Mouse (Mus musculus) lung, postnatal 0 days (tissue): ENCODE results near the gene Sf3b3. TPM values are rescaled to one million over a fixed set of nuclear protein-coding genes. Genes with fewer than 3 reads are reported as not detected.

Experiments used
- ATAC-seq: fragments of 200-750 bp; cut with Nextera tagmentation; 2 replicates; pipeline ENCODE4 v1.8.0; 2017; ENCODE audit warnings: moderate library complexity
- DNase-seq: peaks from one replicate; pipeline ENCODE4 v3.0.0-alpha.2; 2016; ENCODE audit warnings: low spot score
- H3K27ac ChIP-seq: fragments of 300-500 bp; sonication (generic); 2 replicates; pipeline ENCODE4 v1.5.1; 2014; ENCODE audit warnings: antibody characterized with exemption, mild to moderate bottlenecking, low read length, mixed read lengths
- H3K27me3 ChIP-seq: fragments of 300-500 bp; sonication (generic); replicated peaks from 2 replicates; pipeline ENCODE4 v1.6.1; 2014; ENCODE audit warnings: low read length, mixed read lengths; ENCODE audit not compliant: insufficient read depth
- H3K36me3 ChIP-seq: fragments of 300-500 bp; sonication (generic); 2 replicates; pipeline ENCODE4 v1.6.1; 2014; ENCODE audit warnings: low read length, mixed read lengths; ENCODE audit not compliant: insufficient read depth
- H3K4me1 ChIP-seq: fragments of 300-500 bp; sonication (generic); 2 replicates; pipeline ENCODE4 v1.6.1; 2014; ENCODE audit warnings: antibody characterized with exemption, low read depth, low read length, mixed read lengths; ENCODE audit not compliant: insufficient read depth
- H3K4me2 ChIP-seq: fragments of 300-500 bp; sonication (generic); replicated peaks from 2 replicates; pipeline ENCODE4 v1.6.1; 2014; ENCODE audit warnings: low read depth, mild to moderate bottlenecking, low read length, moderate library complexity, mixed read lengths
- H3K4me3 ChIP-seq: fragments of 300-500 bp; sonication (generic); 2 replicates; pipeline ENCODE4 v1.5.1; 2014; ENCODE audit warnings: low read depth, low read length
- H3K9ac ChIP-seq: fragments of 300-500 bp; sonication (generic); replicated peaks from 2 replicates; pipeline ENCODE4 v1.6.1; 2014; ENCODE audit warnings: low read depth, mild to moderate bottlenecking
- H3K9me3 ChIP-seq: fragments of 300-500 bp; sonication (generic); 2 replicates; pipeline ENCODE4 v1.6.1; 2016; ENCODE audit warnings: low read length, mixed read lengths
- CTCF ChIP-seq: IDR thresholded peaks from 2 replicates; pipeline ENCODE4 v1.5.1; 2016; ENCODE audit warnings: antibody characterized with exemption, mild to moderate bottlenecking
- EP300 ChIP-seq: IDR thresholded peaks from 2 replicates; pipeline ENCODE4 v1.6.1; 2016; ENCODE audit warnings: antibody characterized with exemption, mild to moderate bottlenecking, control low read depth
- WGBS: fragments of 180-500 bp; shearing (Covaris S2); extraction: QIAGEN DNeasy Blood & Tissue Kit; methylation state at CpG from one replicate; pipeline ENCODE4 v1.1.7; 2014; 5-methylcytosine and 5-hydroxymethylcytosine counted together
- polyA plus RNA-seq: library from polyadenylated mRNA; unstranded; fragments of >200 nt; fragmentation: Nextera tagmentation; extraction: Ambion mirVana; gene quantifications from 2 replicates; pipeline ENCODE4 v1.2.1, GENCODE M21; 2015

Gene Sf3b3
- polyA plus RNA-seq, 1 experiment from 2014 or later, result 41.1 TPM

DNA sequence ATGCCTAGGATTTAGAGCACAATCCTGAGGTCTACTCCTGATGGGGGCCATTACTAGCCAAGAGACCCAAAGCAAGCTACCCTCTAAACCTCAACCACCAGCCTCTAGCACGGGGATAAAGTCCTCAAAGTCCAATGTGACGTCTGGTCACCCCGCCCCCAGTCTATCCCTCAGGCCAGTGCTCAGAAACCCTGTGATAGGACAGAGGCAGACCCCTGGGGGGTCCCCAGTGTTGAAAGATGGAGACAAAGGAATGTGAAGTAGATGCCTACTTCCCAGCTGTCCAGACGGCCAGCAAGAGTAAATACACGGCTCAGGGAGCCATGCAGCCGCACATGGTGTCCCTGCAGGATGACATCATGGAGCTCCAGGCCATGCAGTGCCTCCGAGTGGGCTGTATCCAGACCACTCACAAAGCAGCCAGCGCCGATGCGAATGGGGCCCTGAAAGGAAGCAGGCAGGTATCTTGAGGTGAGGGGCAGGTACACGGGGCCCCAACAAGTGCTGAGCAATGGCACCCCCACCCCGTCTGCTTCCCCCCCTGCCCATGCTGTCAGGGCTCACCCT, 43.4 kb upstream of the Sf3b3 start:
- WGBS, result 52% methylated on average over 12 of the region's 12 CpGs
- no peak overlapping the region for H3K4me2 ChIP-seq
- H3K4me3 ChIP-seq, result no peak overlapping the region
- no peak for ATAC-seq
- H3K9ac ChIP-seq, result no peak overlapping the region
- TF ChIP-seq EP300, result no peak
- no peak for TF ChIP-seq CTCF
- H3K36me3 ChIP-seq, result 0 out of 2 replicates have a peak, but pooled peaks cover 11% of the 10 kb centered on the region
- no peaks in the 10 kb centered on the region for H3K9me3 ChIP-seq
- no peak overlapping the region for H3K27ac ChIP-seq
- no peak for DNase-seq
- no peaks in the 10 kb centered on the region for H3K4me1 ChIP-seq
- H3K27me3 ChIP-seq, result no peaks in the 10 kb centered on the region

DNA sequence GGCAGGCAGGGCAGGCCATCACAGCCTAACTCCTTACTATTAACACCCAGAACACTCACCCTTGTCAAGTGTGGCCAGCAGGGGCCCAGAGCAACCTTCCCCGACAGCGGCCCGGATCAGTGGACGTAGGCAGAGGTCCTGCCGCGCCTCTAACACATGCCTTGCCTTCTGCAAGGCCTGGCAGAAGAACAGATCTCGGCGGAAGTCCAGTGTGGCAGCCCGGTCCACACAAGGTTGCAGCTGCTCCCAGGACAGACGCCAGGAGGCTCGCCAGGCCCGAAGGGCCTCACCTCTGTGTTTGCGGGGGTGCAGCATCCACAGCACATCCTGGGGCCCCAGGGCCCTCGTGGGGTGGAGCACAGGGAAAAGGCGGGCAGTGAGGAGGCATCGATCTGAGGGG, 42.3 kb upstream of the Sf3b3 start:
- no peak overlapping the region for H3K4me2 ChIP-seq
- H3K27ac ChIP-seq, result no peak overlapping the region
- WGBS, result 84% methylated on average over 16 of the region's 16 CpGs
- H3K9me3 ChIP-seq, result no peaks in the 10 kb centered on the region
- H3K9ac ChIP-seq, result no peak overlapping the region
- H3K4me3 ChIP-seq, result no peak overlapping the region
- no peak for ATAC-seq
- no peak for TF ChIP-seq CTCF
- no peak for TF ChIP-seq EP300
- no peaks in the 10 kb centered on the region for H3K4me1 ChIP-seq
- DNase-seq, result no peak
- H3K36me3 ChIP-seq, result peaks cover 11% of the 10 kb centered on the region; the same call in 1 of the 2 replicates
- no peaks in the 10 kb centered on the region for H3K27me3 ChIP-seq

DNA sequence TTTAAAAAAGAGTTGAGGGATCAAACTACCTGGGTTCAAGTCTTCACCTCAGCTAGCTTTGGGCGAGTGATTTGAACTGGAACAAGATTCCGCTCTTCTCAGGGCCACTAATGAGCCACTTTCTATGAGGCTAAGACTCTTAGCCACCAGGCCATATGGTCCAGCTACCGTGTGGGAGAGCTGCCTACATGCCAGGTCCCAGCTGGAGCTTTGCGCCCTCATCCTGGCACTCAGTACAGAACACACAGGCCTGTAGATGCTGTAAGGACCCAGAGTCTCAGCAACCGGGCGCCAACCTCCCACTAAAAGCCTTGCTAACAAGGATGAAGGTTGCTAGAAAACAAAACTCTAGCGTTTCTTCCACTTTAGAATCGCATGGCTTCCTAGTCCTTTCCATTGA, 41.9 kb upstream of the Sf3b3 start:
- Histone ChIP-seq H3K9ac (no peak overlapping the region), H3K27ac (no peak overlapping the region), H3K4me2 (no peak overlapping the region), H3K27me3 (no peaks in the 10 kb centered on the region), H3K4me1 (no peaks in the 10 kb centered on the region), H3K9me3 (no peaks in the 10 kb centered on the region), H3K36me3 (peaks cover 15% of the 10 kb centered on the region; the same call in 1 of the 2 replicates), H3K4me3 (no peak overlapping the region)
- WGBS, result 90% methylated on average over 8 of the region's 8 CpGs
- no peak for DNase-seq
- ATAC-seq, result no peak
- TF ChIP-seq EP300 (no peak), CTCF (no peak)

DNA sequence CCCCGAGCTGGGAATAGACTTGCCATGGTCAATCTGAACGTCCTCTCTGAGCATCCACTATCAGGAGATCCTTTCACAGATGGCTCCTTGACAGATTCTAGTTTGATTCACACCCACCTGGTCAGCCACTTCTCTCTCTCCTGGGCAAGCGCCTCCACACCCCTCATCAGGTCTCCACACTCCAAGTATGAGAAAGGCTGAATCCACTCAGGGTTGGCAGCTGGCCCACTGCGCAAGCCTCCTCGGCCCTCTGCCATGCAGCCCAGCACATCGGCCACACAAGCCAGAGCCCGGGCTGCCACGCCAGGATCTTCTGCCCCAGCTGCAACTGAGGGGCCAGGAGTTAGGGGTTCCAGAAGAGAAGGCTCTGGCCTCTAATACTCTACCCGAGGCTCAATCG, 41.0 kb upstream of the Sf3b3 start:
- Histone ChIP-seq H3K27ac (no peak overlapping the region), H3K4me1 (no peaks in the 10 kb centered on the region), H3K9ac (no peak overlapping the region), H3K4me2 (no peak overlapping the region), H3K36me3 (peaks cover 24% of the 10 kb centered on the region; the same call in 1 of the 2 replicates), H3K27me3 (no peaks in the 10 kb centered on the region), H3K9me3 (no peaks in the 10 kb centered on the region), H3K4me3 (no peak overlapping the region)
- TF ChIP-seq CTCF (no peak), EP300 (no peak)
- no peak for DNase-seq
- ATAC-seq, result no peak
- WGBS, result 86% methylated on average over 10 of the region's 10 CpGs

DNA sequence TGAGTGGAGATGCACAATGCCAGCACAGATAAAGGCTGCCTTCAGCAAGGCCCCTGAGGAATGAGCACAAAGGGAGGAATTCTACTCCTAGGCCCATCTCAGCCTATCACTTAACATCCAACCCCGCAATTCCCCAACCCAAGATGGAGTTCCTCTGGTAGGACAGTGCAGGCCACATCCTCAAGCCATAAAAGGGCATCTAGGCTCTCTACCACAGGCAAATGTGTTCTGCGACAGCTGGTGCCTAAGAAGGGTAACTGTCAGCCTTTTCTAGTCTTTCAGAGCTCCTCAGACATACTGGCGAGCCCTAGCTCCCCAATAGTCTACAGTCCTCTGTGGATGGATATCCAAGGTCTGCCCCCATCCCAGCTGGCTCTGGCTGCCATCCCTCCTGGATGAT, 40.0 kb upstream of the Sf3b3 start:
- Histone ChIP-seq H3K27me3 (no peaks in the 10 kb centered on the region), H3K36me3 (peaks cover 32% of the 10 kb centered on the region), H3K27ac (no peak overlapping the region), H3K9ac (no peak overlapping the region), H3K9me3 (no peaks in the 10 kb centered on the region), H3K4me3 (no peak overlapping the region), H3K4me2 (no peak overlapping the region), H3K4me1 (no peaks in the 10 kb centered on the region)
- DNase-seq (no peak), ATAC-seq (no peak)
- 79% methylated on average over 3 of the region's 3 CpGs for whole genome bisulfite sequencing
- no peak for TF ChIP-seq CTCF
- TF ChIP-seq EP300, result no peak

DNA sequence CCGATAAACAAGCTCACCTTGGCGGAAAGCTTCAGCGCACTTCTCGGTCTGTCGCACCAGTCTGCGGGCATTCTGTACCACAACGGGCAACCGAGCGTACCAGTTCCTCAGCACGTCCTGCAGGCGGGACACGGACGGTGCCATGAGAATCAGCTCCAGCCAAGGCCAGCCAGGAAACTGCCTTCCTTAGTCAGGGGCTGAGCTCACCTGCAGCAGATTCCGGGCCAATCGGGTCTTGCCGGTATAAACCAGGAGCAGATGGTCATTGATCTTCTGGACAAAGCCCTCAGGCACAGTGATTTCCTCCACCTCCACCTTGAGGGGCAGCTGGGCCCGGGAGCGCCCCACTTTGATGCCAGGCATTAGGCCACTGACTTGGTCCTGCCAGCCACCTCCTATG, 37.2 kb upstream of the Sf3b3 start:
- no peak for DNase-seq
- H3K4me2 ChIP-seq, result no peak overlapping the region
- H3K4me3 ChIP-seq, result no peak overlapping the region
- H3K9me3 ChIP-seq, result no peaks in the 10 kb centered on the region
- TF ChIP-seq CTCF, result no peak
- no peak for TF ChIP-seq EP300
- H3K27ac ChIP-seq, result no peak overlapping the region
- H3K36me3 ChIP-seq, result peaks cover 49% of the 10 kb centered on the region
- no peaks in the 10 kb centered on the region for H3K4me1 ChIP-seq
- WGBS, result 95% methylated on average over 18 of the region's 18 CpGs
- ATAC-seq, result no peak
- H3K27me3 ChIP-seq, result no peaks in the 10 kb centered on the region
- no peak overlapping the region for H3K9ac ChIP-seq
